Mouse (Mus musculus): Measurements from ENCODE around the gene Nr1d1. TPM values are rescaled to one million over a fixed set of nuclear protein-coding genes. Genes with fewer than 3 reads are reported as not detected.

The Nr1d1 gene
- total and polyA plus RNA-seq, 2 experiments, result 19.0 to 106 TPM

GRCm38 (mm10) chr11:98765421-98766309, 9.5 kb downstream of the Nr1d1 start:
- peaks cover 26% of the 10 kb centered on the region for H3K36me3 ChIP-seq (ENCODE audit: control insufficient read depth, insufficient read depth, low read length)
- DNase-seq (ENCODE audit: extremely low read depth, low read depth, low spot score), result no peak
- no peak overlapping the region for H3K9ac ChIP-seq (ENCODE audit: low read depth, low read length)
- no peaks in the 10 kb centered on the region for H3K27me3 ChIP-seq (ENCODE audit: control insufficient read depth, insufficient read depth, low read length)
- no peak overlapping the region for H3K4me3 ChIP-seq (ENCODE audit: insufficient read depth, low read depth, low read length)
- H3K4me1 ChIP-seq (ENCODE audit: control insufficient read depth, insufficient read depth, low read length), result 0 out of 2 replicates have a peak, but pooled peaks cover 2% of the 10 kb centered on the region
- TF ChIP-seq POLR2A (IDR thresholded peaks at IDR 0.05; ENCODE audit: extremely low read depth, insufficient read depth, low read length), result no peak
- no peak for TF ChIP-seq CTCF (IDR thresholded peaks at IDR 0.05; ENCODE audit: low read depth, low read length)
- no peak overlapping the region for H3K27ac ChIP-seq (replicated peaks; ENCODE audit: insufficient read depth, low read depth, low read length)
- 69% methylated on average over 9 of the region's 9 CpGs for WGBS
- no peaks in the 10 kb centered on the region for H3K79me2 ChIP-seq (ENCODE audit: control insufficient read depth, insufficient read depth, low read length)

- H3K4me3 ChIP-seq (ENCODE audit: insufficient read depth, low read depth, low read length), result no peak overlapping the region
- DNase-seq (ENCODE audit: extremely low read depth, low read depth, low spot score), result peak; percentile 69
- TF ChIP-seq POLR2A (IDR thresholded peaks at IDR 0.05; ENCODE audit: extremely low read depth, insufficient read depth, low read length) (no peak), CTCF (IDR thresholded peaks at IDR 0.05; ENCODE audit: low read depth, low read length) (no peak)
- H3K9ac ChIP-seq (ENCODE audit: low read depth, low read length), result no peak overlapping the region
- no peaks in the 10 kb centered on the region for H3K27me3 ChIP-seq (ENCODE audit: control insufficient read depth, insufficient read depth, low read length)
- H3K79me2 ChIP-seq (ENCODE audit: control insufficient read depth, insufficient read depth, low read length), result no peaks in the 10 kb centered on the region
- no peak overlapping the region for H3K27ac ChIP-seq (replicated peaks; ENCODE audit: insufficient read depth, low read depth, low read length)
- H3K4me1 ChIP-seq (ENCODE audit: control insufficient read depth, insufficient read depth, low read length), result no peaks in the 10 kb centered on the region
- peaks cover 17% of the 10 kb centered on the region for H3K36me3 ChIP-seq (ENCODE audit: control insufficient read depth, insufficient read depth, low read length)
Observed at GRCm38 (mm10) chr11:98764746-98765145, 10.4 kb downstream of the Nr1d1 start.

DNA sequence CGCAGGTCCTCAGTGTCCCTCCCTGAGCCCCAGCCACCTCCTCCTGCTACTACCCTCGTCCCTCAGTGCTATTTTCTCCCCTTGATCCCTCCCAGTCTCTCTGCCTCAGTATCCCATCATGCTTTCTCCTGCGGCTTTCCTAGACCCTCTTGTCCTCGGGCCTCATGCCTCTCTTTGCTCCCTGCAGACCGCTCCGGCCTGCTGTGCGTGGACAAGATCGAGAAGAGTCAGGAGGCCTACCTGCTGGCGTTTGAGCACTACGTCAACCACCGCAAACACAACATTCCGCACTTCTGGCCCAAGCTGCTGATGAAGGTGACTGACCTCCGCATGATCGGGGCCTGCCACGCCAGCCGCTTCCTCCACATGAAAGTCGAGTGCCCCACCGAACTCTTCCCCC, 11.0 kb downstream of the Nr1d1 start:
- Histone ChIP-seq H3K79me2 (ENCODE audit: control insufficient read depth, insufficient read depth, low read length) (no peaks in the 10 kb centered on the region), H3K27me3 (ENCODE audit: control insufficient read depth, insufficient read depth, low read length) (no peaks in the 10 kb centered on the region), H3K4me1 (ENCODE audit: control insufficient read depth, insufficient read depth, low read length) (no peaks in the 10 kb centered on the region), H3K4me3 (ENCODE audit: insufficient read depth, low read depth, low read length) (no peak overlapping the region), H3K27ac (replicated peaks; ENCODE audit: insufficient read depth, low read depth, low read length) (no peak overlapping the region), H3K9ac (ENCODE audit: low read depth, low read length) (no peak overlapping the region), H3K36me3 (ENCODE audit: control insufficient read depth, insufficient read depth, low read length) (peaks cover 11% of the 10 kb centered on the region)
- 90% methylated on average over 18 of the region's 18 CpGs for WGBS
- TF ChIP-seq POLR2A (IDR thresholded peaks at IDR 0.05; ENCODE audit: extremely low read depth, insufficient read depth, low read length), result no peak
- no peak for TF ChIP-seq CTCF (IDR thresholded peaks at IDR 0.05; ENCODE audit: low read depth, low read length)
- no peak for DNase-seq (ENCODE audit: extremely low read depth, low read depth, low spot score)

DNA sequence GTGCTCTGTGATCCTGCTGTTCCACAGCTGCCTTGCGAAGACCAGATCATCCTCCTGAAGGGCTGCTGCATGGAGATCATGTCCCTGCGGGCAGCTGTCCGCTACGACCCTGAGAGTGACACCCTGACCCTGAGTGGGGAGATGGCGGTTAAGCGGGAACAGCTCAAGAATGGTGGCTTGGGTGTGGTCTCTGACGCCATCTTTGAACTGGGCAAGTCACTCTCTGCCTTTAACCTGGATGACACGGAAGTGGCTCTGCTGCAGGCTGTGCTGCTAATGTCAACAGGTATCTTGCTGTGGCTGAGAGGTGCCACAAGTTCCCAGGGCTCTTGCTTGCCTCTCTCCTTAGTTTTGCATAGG, 11.7 kb downstream of the Nr1d1 start:
- WGBS, result 92% methylated on average over 8 of the region's 8 CpGs
- no peak overlapping the region for H3K27ac ChIP-seq (replicated peaks; ENCODE audit: insufficient read depth, low read depth, low read length)
- DNase-seq (ENCODE audit: extremely low read depth, low read depth, low spot score), result no peak
- TF ChIP-seq CTCF (IDR thresholded peaks at IDR 0.05; ENCODE audit: low read depth, low read length) (no peak), POLR2A (IDR thresholded peaks at IDR 0.05; ENCODE audit: extremely low read depth, insufficient read depth, low read length) (no peak)
- no peaks in the 10 kb centered on the region for H3K27me3 ChIP-seq (ENCODE audit: control insufficient read depth, insufficient read depth, low read length)
- H3K4me1 ChIP-seq (ENCODE audit: control insufficient read depth, insufficient read depth, low read length), result no peaks in the 10 kb centered on the region
- H3K4me3 ChIP-seq (ENCODE audit: insufficient read depth, low read depth, low read length), result no peak overlapping the region
- no peak overlapping the region for H3K9ac ChIP-seq (ENCODE audit: low read depth, low read length)
- peaks cover 5% of the 10 kb centered on the region for H3K36me3 ChIP-seq (ENCODE audit: control insufficient read depth, insufficient read depth, low read length)
- H3K79me2 ChIP-seq (ENCODE audit: control insufficient read depth, insufficient read depth, low read length), result no peaks in the 10 kb centered on the region

DNA sequence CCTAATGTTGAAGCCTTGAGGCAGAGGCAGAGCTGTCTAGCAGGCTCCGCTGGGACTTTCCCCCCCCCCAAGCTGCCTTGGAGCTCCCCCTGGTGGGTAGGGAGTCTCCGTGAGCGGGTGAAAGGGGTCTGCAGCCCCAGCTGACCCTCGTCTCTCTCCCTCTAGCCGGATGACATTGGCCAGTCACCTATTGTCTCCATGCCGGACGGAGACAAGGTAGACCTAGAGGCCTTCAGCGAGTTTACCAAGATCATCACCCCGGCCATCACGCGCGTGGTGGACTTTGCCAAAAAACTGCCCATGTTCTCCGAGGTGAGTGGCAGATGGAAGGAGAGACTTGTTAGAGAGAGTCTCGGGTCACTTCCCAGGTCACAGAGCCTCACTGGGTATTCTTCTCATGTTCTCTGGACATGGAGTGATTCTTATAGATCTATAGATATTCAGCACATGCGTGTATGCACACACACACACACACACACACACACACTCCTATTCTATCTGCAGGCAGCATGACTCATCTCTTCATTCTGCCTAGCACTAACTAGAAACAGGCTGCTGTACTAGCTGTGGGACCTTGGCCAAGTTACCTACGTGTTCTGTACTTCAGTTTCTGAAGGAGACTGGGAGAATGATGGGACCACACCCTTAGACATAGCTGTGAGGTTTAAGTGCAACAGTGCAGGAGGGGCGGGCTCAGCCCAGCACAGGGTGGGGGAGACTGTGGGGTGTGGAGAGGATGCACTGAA, 12.2 kb downstream of the Nr1d1 start:
- TF ChIP-seq POLR2A (IDR thresholded peaks at IDR 0.05; ENCODE audit: extremely low read depth, insufficient read depth, low read length) (no peak), CTCF (IDR thresholded peaks at IDR 0.05; ENCODE audit: low read depth, low read length) (peak; percentile 54)
- H3K4me1 ChIP-seq (ENCODE audit: control insufficient read depth, insufficient read depth, low read length), result no peaks in the 10 kb centered on the region
- H3K27me3 ChIP-seq (ENCODE audit: control insufficient read depth, insufficient read depth, low read length), result no peaks in the 10 kb centered on the region
- no peak overlapping the region for H3K27ac ChIP-seq (replicated peaks; ENCODE audit: insufficient read depth, low read depth, low read length)
- no peak overlapping the region for H3K4me3 ChIP-seq (ENCODE audit: insufficient read depth, low read depth, low read length)
- DNase-seq (ENCODE audit: extremely low read depth, low read depth, low spot score), result no peak
- H3K9ac ChIP-seq (ENCODE audit: low read depth, low read length), result no peak overlapping the region
- peaks cover 2% of the 10 kb centered on the region for H3K36me3 ChIP-seq (ENCODE audit: control insufficient read depth, insufficient read depth, low read length)
- 83% methylated on average over 17 of the region's 17 CpGs for WGBS
- no peaks in the 10 kb centered on the region for H3K79me2 ChIP-seq (ENCODE audit: control insufficient read depth, insufficient read depth, low read length)

Measured in liver, adult 2 months (tissue).